Mouse (Mus musculus) liver, postnatal 0 days (tissue): ENCODE measurements around the gene 5330417H12Rik. TPM values are rescaled to one million over a fixed set of nuclear protein-coding genes. Genes with fewer than 3 reads are reported as not detected.
A peak's percentile ranks its signal among the peaks of the same experiment; 100 is the strongest.

ENCODE experiments used
- ATAC-seq: fragments of 200-750 bp; cut with Nextera tagmentation; 2 replicates; pipeline ENCODE4 v1.8.0; 2017; ENCODE audit warnings: mild to moderate bottlenecking, moderate library complexity
- DNase-seq: peaks from one replicate; pipeline ENCODE4 v3.0.0-alpha.2; 2016
- H3K27ac ChIP-seq: fragments of 300-500 bp; sonication (generic); 2 replicates; pipeline ENCODE4 v1.5.1; 2014; ENCODE audit warnings: antibody characterized with exemption, moderate library complexity, mild to moderate bottlenecking, low read depth
- H3K27me3 ChIP-seq: fragments of 300-500 bp; sonication (generic); 2 replicates; pipeline ENCODE4 v1.6.1; 2014; ENCODE audit warnings: low read length, control low read depth, mixed read lengths; ENCODE audit not compliant: insufficient read depth
- H3K36me3 ChIP-seq: fragments of 300-500 bp; sonication (generic); replicated peaks from 2 replicates; pipeline ENCODE4 v1.6.1; 2014; ENCODE audit warnings: mild to moderate bottlenecking, control low read depth, low read length, moderate library complexity, mixed read lengths; ENCODE audit not compliant: insufficient read depth
- H3K4me1 ChIP-seq: fragments of 300-500 bp; sonication (generic); 2 replicates; pipeline ENCODE4 v1.6.1; 2014; ENCODE audit warnings: antibody characterized with exemption, mild to moderate bottlenecking, control low read depth; ENCODE audit not compliant: insufficient read depth
- H3K4me2 ChIP-seq: fragments of 300-500 bp; sonication (generic); 2 replicates; pipeline ENCODE4 v1.6.1; 2014; ENCODE audit warnings: low read depth, mild to moderate bottlenecking, low read length, moderate library complexity, mixed read lengths
- H3K4me3 ChIP-seq: fragments of 300-500 bp; sonication (generic); 2 replicates; pipeline ENCODE4 v1.5.1; 2014; ENCODE audit warnings: low read depth, low read length
- H3K9ac ChIP-seq: fragments of 300-500 bp; sonication (generic); replicated peaks from 2 replicates; pipeline ENCODE4 v1.6.1; 2014; ENCODE audit warnings: mild to moderate bottlenecking, moderate library complexity
- H3K9me3 ChIP-seq: fragments of 300-500 bp; sonication (generic); 2 replicates; pipeline ENCODE4 v1.6.1; 2016; ENCODE audit warnings: mild to moderate bottlenecking, control low read depth, low read length, mixed read lengths
- CTCF ChIP-seq: sonication (generic); IDR thresholded peaks from 2 replicates; pipeline ENCODE4 v1.5.1; 2016; ENCODE audit warnings: antibody characterized with exemption, low read depth
- EP300 ChIP-seq: IDR thresholded peaks from 2 replicates; pipeline ENCODE4 v1.6.1; 2016; ENCODE audit warnings: antibody characterized with exemption, low read depth, mild to moderate bottlenecking
- WGBS: fragments of 180-500 bp; shearing (Covaris S2); extraction: QIAGEN DNeasy Blood & Tissue Kit; methylation state at CpG from one replicate; pipeline ENCODE4 v1.1.7; 2014; ENCODE audit not compliant: insufficient replicate concordance; 5-methylcytosine and 5-hydroxymethylcytosine counted together
- polyA plus RNA-seq: library from polyadenylated mRNA; unstranded; fragments of >200 nt; fragmentation: Nextera tagmentation; extraction: Ambion mirVana; gene quantifications from 2 replicates; pipeline ENCODE4 v1.2.1, GENCODE M21; 2015

Gene 5330417H12Rik
- 0.08 TPM in 1 of 2 replicates, not detected in the other for polyA plus RNA-seq

GRCm38 (mm10) chr7:107625061-107625460, at the start of gene 5330417H12Rik:
Gene 5330417H12Rik, minus strand, starts transcription at chr7:107625161.
- H3K36me3 ChIP-seq, result no peaks in the 10 kb centered on the region
- 87% methylated on average over 2 of the region's 2 CpGs for WGBS
- no peak within 1 kb of the TSS for H3K4me2 ChIP-seq
- no peak for TF ChIP-seq CTCF
- no peak for TF ChIP-seq EP300
- DNase-seq, result no peak
- no peak within 1 kb of the TSS for H3K27ac ChIP-seq
- H3K27me3 ChIP-seq, result no peaks in the 10 kb centered on the region
- H3K9ac ChIP-seq, result no peak within 1 kb of the TSS
- ATAC-seq, result no peak
- no peaks in the 10 kb centered on the region for H3K4me1 ChIP-seq
- H3K9me3 ChIP-seq, result no peaks in the 10 kb centered on the region
- no peak within 1 kb of the TSS for H3K4me3 ChIP-seq

- no peak overlapping the region for H3K9ac ChIP-seq
Observed at GRCm38 (mm10) chr7:107668514-107668913, 43.6 kb upstream of the 5330417H12Rik start.

GRCm38 (mm10) chr7:107666262-107666902, 41.4 kb upstream of the 5330417H12Rik start:
- Histone ChIP-seq H3K27ac (no peak overlapping the region), H3K27me3 (no peaks in the 10 kb centered on the region), H3K9ac (no peak overlapping the region), H3K9me3 (no peaks in the 10 kb centered on the region), H3K4me2 (peak overlapping the region; percentile 51), H3K36me3 (no peaks in the 10 kb centered on the region), H3K4me3 (peak overlapping the region; percentile 8; the same call in 1 of the 2 replicates), H3K4me1 (peaks cover 37% of the 10 kb centered on the region)
- DNase-seq (no peak), ATAC-seq (no peak)
- TF ChIP-seq EP300 (no peak), CTCF (no peak)
- 16% methylated on average over 13 of the region's 13 CpGs for WGBS

More at GRCm38 (mm10) chr7:107668514-107668913, 43.6 kb upstream of the 5330417H12Rik start:
- no peak overlapping the region for H3K4me2 ChIP-seq
- H3K4me3 ChIP-seq, result no peak overlapping the region
- no peak for DNase-seq
- no peaks in the 10 kb centered on the region for H3K9me3 ChIP-seq
- no peaks in the 10 kb centered on the region for H3K27me3 ChIP-seq
- 48% methylated on average over 5 of the region's 5 CpGs for WGBS
- no peaks in the 10 kb centered on the region for H3K36me3 ChIP-seq
- no peak overlapping the region for H3K27ac ChIP-seq
- no peak for ATAC-seq
- peaks cover 37% of the 10 kb centered on the region for H3K4me1 ChIP-seq
- TF ChIP-seq CTCF (no peak), EP300 (no peak)

- Histone ChIP-seq H3K9me3 (no peaks in the 10 kb centered on the region), H3K27ac (peak overlapping the region; percentile 44; the same call in 1 of the 2 replicates), H3K27me3 (no peaks in the 10 kb centered on the region), H3K36me3 (no peaks in the 10 kb centered on the region), H3K4me1 (peaks cover 37% of the 10 kb centered on the region), H3K9ac (no peak overlapping the region), H3K4me3 (peak overlapping the region; percentile 8; the same call in 1 of the 2 replicates), H3K4me2 (peak overlapping the region; percentile 51; the same call in 1 of the 2 replicates)
- 15% methylated on average over 9 of the region's 9 CpGs for WGBS
- TF ChIP-seq CTCF (no peak), EP300 (no peak)
- no peak for DNase-seq
- ATAC-seq, result no peak
Observed at GRCm38 (mm10) chr7:107665586-107666261, 40.8 kb upstream of the 5330417H12Rik start.

- 19% methylated on average over 4 of the region's 4 CpGs for WGBS
- no peaks in the 10 kb centered on the region for H3K27me3 ChIP-seq
- no peak for ATAC-seq
- DNase-seq, result no peak
- TF ChIP-seq EP300 (no peak), CTCF (no peak)
- no peak overlapping the region for H3K4me2 ChIP-seq
- no peak overlapping the region for H3K4me3 ChIP-seq
- H3K36me3 ChIP-seq, result no peaks in the 10 kb centered on the region
- H3K9me3 ChIP-seq, result no peaks in the 10 kb centered on the region
- H3K4me1 ChIP-seq, result peaks cover 37% of the 10 kb centered on the region
- no peak overlapping the region for H3K9ac ChIP-seq
- peak overlapping the region; percentile 44; the same call in 1 of the 2 replicates for H3K27ac ChIP-seq
Observed at GRCm38 (mm10) chr7:107665221-107665585, 40.2 kb upstream of the 5330417H12Rik start.
